Mouse (Mus musculus) limb, embryonic 14.5 days (tissue): ENCODE measurements at regions not wholly inside any gene's neighbourhood (a gene's known extent, or its start where the extent isn't known, plus 50 kb on each side); places are given as distances from the start of the nearest gene placed in this dataset.

ENCODE experiments used
- ATAC-seq: fragments of 200-750 bp; cut with Nextera tagmentation; 2 replicates; pipeline ENCODE4 v1.8.0; 2017; ENCODE audit warnings: low read depth, moderate number of reproducible peaks, moderate TSS enrichment; ENCODE audit not compliant: low FRiP score
- DNase-seq: peaks from one replicate; pipeline ENCODE4 v3.0.0-alpha.2; 2015; ENCODE audit warnings: low spot score
- H3K27ac ChIP-seq: fragments of 300-500 bp; sonication (generic); replicated peaks from 2 replicates; pipeline ENCODE4 v1.5.1; 2014; ENCODE audit warnings: low read depth, mild to moderate bottlenecking, low read length, moderate library complexity, mixed read lengths
- H3K27me3 ChIP-seq: fragments of 300-500 bp; sonication (generic); 2 replicates; pipeline ENCODE4 v1.6.1; 2014; ENCODE audit warnings: low read length, mixed read lengths; ENCODE audit not compliant: control insufficient read depth, insufficient read depth
- H3K36me3 ChIP-seq: fragments of 300-500 bp; sonication (generic); 2 replicates; pipeline ENCODE4 v1.6.1; 2014; ENCODE audit warnings: mild to moderate bottlenecking, low read length, moderate library complexity, mixed read lengths; ENCODE audit not compliant: control insufficient read depth, insufficient read depth
- H3K4me1 ChIP-seq: fragments of 300-500 bp; sonication (generic); 2 replicates; pipeline ENCODE4 v1.6.1; 2014; ENCODE audit warnings: antibody characterized with exemption, low read length, mixed read lengths; ENCODE audit not compliant: control insufficient read depth, insufficient read depth
- H3K4me2 ChIP-seq: fragments of 300-500 bp; sonication (generic); replicated peaks from 2 replicates; pipeline ENCODE4 v1.6.1; 2014; ENCODE audit warnings: low read depth, mild to moderate bottlenecking, low read length, moderate library complexity; ENCODE audit not compliant: severe bottlenecking
- H3K4me3 ChIP-seq: fragments of 300-500 bp; sonication (generic); replicated peaks from 2 replicates; pipeline ENCODE4 v1.5.1; 2014; ENCODE audit warnings: low read length
- H3K9ac ChIP-seq: fragments of 300-500 bp; sonication (generic); 2 replicates; pipeline ENCODE4 v1.6.1; 2014; ENCODE audit warnings: mild to moderate bottlenecking, low read depth, low read length, moderate library complexity; ENCODE audit not compliant: severe bottlenecking
- H3K9me3 ChIP-seq: fragments of 300-500 bp; sonication (generic); 2 replicates; pipeline ENCODE4 v1.6.1; 2016; ENCODE audit warnings: low read length; ENCODE audit not compliant: control insufficient read depth
- POLR2A ChIP-seq: fragments of 200-500 bp; IDR thresholded peaks from 2 replicates; pipeline ENCODE4 v1.8.0; 2012; ENCODE audit warnings: inconsistent platforms, mild to moderate bottlenecking, moderate library complexity, borderline replicate concordance; ENCODE audit not compliant: insufficient read depth, insufficient read length; ENCODE audit errors: extremely low read depth
- WGBS: fragments of 180-500 bp; shearing (Covaris S2); extraction: QIAGEN DNeasy Blood & Tissue Kit; methylation state at CpG from one replicate; pipeline ENCODE4 v1.1.7; 2014; 5-methylcytosine and 5-hydroxymethylcytosine counted together

GRCm38 (mm10) chr3:100376162-100376561 is 113.0 kb downstream of the Tent5c start:
- no peak for DNase-seq
- no peak for ATAC-seq
- 77% methylated on average over 1 of the region's 1 CpGs for WGBS
- no peak overlapping the region for H3K27ac ChIP-seq
- no peaks in the 10 kb centered on the region for H3K36me3 ChIP-seq
- H3K27me3 ChIP-seq, result no peaks in the 10 kb centered on the region
- no peak for TF ChIP-seq POLR2A
- H3K4me3 ChIP-seq, result no peak overlapping the region
- no peaks in the 10 kb centered on the region for H3K4me1 ChIP-seq
- no peak overlapping the region for H3K9ac ChIP-seq
- no peak overlapping the region for H3K4me2 ChIP-seq
- no peaks in the 10 kb centered on the region for H3K9me3 ChIP-seq

DNA sequence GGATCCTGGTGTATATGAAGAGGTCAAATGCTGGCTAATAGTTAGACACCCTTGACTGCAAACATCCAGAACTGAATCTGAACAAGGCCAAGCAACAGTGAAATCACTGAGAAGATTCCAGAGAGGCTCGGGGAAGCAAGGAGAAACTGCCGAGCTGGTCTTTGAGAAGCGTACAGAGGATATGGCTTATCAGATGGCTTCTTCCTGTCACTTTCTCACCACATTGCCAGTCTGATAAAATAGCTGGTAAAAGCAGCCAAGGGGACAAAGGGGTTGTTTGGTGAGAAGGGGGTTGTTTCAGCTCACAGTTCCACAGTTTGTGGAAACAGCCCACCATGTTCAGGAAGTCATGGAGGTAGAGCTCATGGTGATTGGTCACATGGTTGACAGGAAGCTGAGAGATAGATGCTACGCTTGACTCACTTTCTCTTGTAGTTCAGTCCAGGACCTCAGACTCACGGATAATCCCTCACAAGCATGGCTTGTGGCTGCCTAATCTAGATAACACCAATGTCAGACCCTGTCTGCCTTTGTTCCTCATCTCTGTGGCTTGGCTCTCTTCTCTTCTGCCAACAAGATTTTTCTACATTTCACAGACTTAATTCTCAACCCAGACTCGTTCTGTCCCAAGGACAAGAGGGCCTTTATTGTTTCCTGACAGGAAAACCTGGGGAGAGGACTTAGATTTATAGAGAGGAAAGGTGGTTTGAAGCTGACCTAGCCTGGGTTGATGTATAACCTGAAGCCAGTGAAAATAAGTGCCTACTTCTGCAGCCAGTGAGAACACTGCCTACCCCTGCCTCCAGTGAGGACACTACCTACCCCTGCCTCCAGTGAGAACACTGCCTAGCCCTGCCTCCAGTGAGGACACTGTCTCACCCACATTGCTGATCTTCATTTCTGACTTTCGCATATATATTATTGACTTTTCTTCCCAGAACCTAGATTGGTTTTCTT is 122.0 kb downstream of the Tent5c start:
- 73% methylated on average over 7 of the region's 7 CpGs for WGBS
- Histone ChIP-seq H3K27me3 (no peaks in the 10 kb centered on the region), H3K9me3 (no peaks in the 10 kb centered on the region), H3K27ac (no peak overlapping the region), H3K4me2 (no peak overlapping the region), H3K4me1 (no peaks in the 10 kb centered on the region), H3K36me3 (no peaks in the 10 kb centered on the region), H3K9ac (no peak overlapping the region), H3K4me3 (no peak overlapping the region)
- no peak for ATAC-seq
- no peak for DNase-seq
- TF ChIP-seq POLR2A, result no peak

DNA sequence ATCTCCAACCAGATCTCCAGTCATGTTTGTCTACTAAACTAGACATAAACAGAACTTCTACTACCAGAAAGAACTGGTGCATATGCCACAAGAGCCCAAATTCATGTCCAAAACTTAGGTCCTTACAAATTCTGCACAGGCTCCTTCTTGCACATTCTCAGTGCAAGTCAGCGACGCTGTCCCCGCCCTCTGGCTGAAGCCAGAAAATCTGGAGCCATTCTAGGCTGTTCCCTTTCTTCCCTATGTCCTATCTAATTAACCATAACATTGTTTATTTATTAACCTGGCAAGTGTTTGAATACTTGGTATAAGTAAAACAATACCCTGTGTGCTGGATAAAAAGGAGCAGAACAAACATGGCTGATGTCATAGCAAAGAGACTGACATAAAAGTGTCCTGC is 122.7 kb downstream of the Tent5c start:
- Histone ChIP-seq H3K4me1 (no peaks in the 10 kb centered on the region), H3K9me3 (no peaks in the 10 kb centered on the region), H3K9ac (no peak overlapping the region), H3K27ac (no peak overlapping the region), H3K27me3 (no peaks in the 10 kb centered on the region), H3K4me2 (no peak overlapping the region), H3K4me3 (no peak overlapping the region), H3K36me3 (no peaks in the 10 kb centered on the region)
- 98% methylated on average over 3 of the region's 3 CpGs for WGBS
- TF ChIP-seq POLR2A, result no peak
- no peak for DNase-seq
- ATAC-seq, result no peak

- ATAC-seq, result no peak
- no peak for TF ChIP-seq POLR2A
- Histone ChIP-seq H3K9ac (no peak overlapping the region), H3K4me3 (no peak overlapping the region), H3K27ac (no peak overlapping the region), H3K36me3 (no peaks in the 10 kb centered on the region), H3K4me1 (no peaks in the 10 kb centered on the region), H3K27me3 (no peaks in the 10 kb centered on the region), H3K9me3 (no peaks in the 10 kb centered on the region), H3K4me2 (no peak overlapping the region)
- WGBS, result 85% methylated on average over 3 of the region's 3 CpGs
- DNase-seq, result no peak
Measured at GRCm38 (mm10) chr3:100365354-100365945, 123.7 kb downstream of the Tent5c start.

DNA sequence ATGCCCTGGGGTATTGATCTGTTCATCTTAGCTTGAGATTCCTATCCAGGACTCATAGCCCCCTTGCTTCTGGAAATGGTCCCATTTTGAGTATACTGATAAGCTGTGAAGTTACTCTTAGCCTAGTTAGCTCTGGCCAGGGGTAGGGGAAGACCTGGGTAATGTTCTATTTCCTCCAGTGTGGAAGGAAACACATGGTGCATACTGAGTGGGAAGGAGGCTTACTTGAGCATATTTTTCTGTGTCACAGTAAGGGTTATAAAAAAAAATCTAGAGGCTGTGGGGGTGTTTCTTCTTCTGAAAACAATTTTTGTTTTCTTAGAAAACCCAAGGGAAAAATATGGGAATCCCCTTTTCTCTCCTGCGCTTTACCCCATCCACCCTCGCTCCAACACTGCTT is 124.4 kb downstream of the Tent5c start:
- Histone ChIP-seq H3K4me2 (no peak overlapping the region), H3K27ac (no peak overlapping the region), H3K9ac (no peak overlapping the region), H3K27me3 (no peaks in the 10 kb centered on the region), H3K4me1 (no peaks in the 10 kb centered on the region), H3K9me3 (no peaks in the 10 kb centered on the region), H3K36me3 (no peaks in the 10 kb centered on the region), H3K4me3 (no peak overlapping the region)
- TF ChIP-seq POLR2A, result no peak
- ATAC-seq (no peak), DNase-seq (no peak)
- WGBS, result 31% methylated on average over 2 of the region's 2 CpGs
